Mouse (Mus musculus): ENCODE measurements around the gene Sash1.

DNA sequence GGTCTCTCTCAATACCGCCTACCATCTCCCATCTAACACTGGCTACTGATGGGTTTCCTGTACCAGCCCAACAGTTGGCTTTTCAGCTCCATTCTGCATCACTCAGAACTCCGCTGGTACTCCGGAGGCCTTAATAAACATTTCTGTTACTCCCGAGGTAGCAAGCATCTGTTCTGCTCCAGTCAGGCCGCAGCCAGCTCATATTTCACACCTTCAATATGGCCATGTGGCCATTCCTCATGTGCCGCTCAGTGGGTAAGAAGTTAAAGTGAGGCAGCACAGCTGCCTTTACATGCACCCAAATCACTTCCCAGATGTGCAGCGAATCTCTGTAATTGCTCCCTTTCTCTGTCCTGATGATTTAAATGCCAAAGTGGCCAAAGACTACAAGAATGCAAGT is 32.5 kb downstream of the Sash1 start:
- TF ChIP-seq CTCF (IDR thresholded peaks at IDR 0.05; ENCODE audit: low read depth, low read length) (no peak), POLR2A (IDR thresholded peaks at IDR 0.05; ENCODE audit: borderline replicate concordance, low read depth, low read length) (no peak)

Measured in bone marrow macrophage, adult 2 months (primary cell).